Mouse (Mus musculus): Measurements from ENCODE around the gene P4ha3.
"Not testable (repeated sequence)": the region's sequence is repeated elsewhere in the genome, so short reads cannot be mapped to it uniquely, and the experiment has no call there.

The P4ha3 gene

GRCm38 (mm10) chr7:100285383-100285782 lies at the start of gene P4ha3:
P4ha3 (plus strand) TSS chr7:100285520.
- DNase-seq (ENCODE audit: low read depth, low spot score), result peak; percentile 57

GRCm38 (mm10) chr7:100238271-100238670 lies 47.0 kb upstream of the P4ha3 start:
- DNase-seq (ENCODE audit: low read depth, low spot score), result no peak

- no peak for DNase-seq (ENCODE audit: low read depth, low spot score)
Measured at GRCm38 (mm10) chr7:100240601-100241000, 44.7 kb upstream of the P4ha3 start.

GRCm38 (mm10) chr7:100243007-100243406 lies 42.3 kb upstream of the P4ha3 start:
- DNase-seq (ENCODE audit: low read depth, low spot score), result no peak

- DNase-seq (ENCODE audit: low read depth, low spot score), result no peak
Measured at GRCm38 (mm10) chr7:100244225-100244624, 41.1 kb upstream of the P4ha3 start.

GRCm38 (mm10) chr7:100245176-100245575 lies 40.1 kb upstream of the P4ha3 start:
- no peak for DNase-seq (ENCODE audit: low read depth, low spot score)

- no peak for DNase-seq (ENCODE audit: low read depth, low spot score)
Measured at GRCm38 (mm10) chr7:100250667-100251066, 34.7 kb upstream of the P4ha3 start.

GRCm38 (mm10) chr7:100262350-100262749 lies 23.0 kb upstream of the P4ha3 start:
- DNase-seq (ENCODE audit: low read depth, low spot score), result peak; percentile 30

- DNase-seq (ENCODE audit: low read depth, low spot score), result not testable (repeated sequence)
Measured at GRCm38 (mm10) chr7:100264934-100265333, 20.4 kb upstream of the P4ha3 start.

GRCm38 (mm10) chr7:100272369-100272768 lies 13.0 kb upstream of the P4ha3 start:
- no peak for DNase-seq (ENCODE audit: low read depth, low spot score)

GRCm38 (mm10) chr7:100274507-100274906 lies 10.8 kb upstream of the P4ha3 start:
- no peak for DNase-seq (ENCODE audit: low read depth, low spot score)

- peak; percentile 49 for DNase-seq (ENCODE audit: low read depth, low spot score)
Measured at GRCm38 (mm10) chr7:100276397-100276796, 8.9 kb upstream of the P4ha3 start.

GRCm38 (mm10) chr7:100279803-100280202 lies 5.5 kb upstream of the P4ha3 start:
- peak; percentile 79 for DNase-seq (ENCODE audit: low read depth, low spot score)

GRCm38 (mm10) chr7:100281596-100281995 lies 3.7 kb upstream of the P4ha3 start:
- peak; percentile 58 for DNase-seq (ENCODE audit: low read depth, low spot score)

GRCm38 (mm10) chr7:100283298-100283697 lies 2.0 kb upstream of the P4ha3 start:
- peak; percentile 69 for DNase-seq (ENCODE audit: low read depth, low spot score)

GRCm38 (mm10) chr7:100287748-100288578 lies 2.6 kb downstream of the P4ha3 start:
- peak; percentile 56 for DNase-seq (ENCODE audit: low read depth, low spot score)

GRCm38 (mm10) chr7:100288622-100289021 lies 3.3 kb downstream of the P4ha3 start:
- no peak for DNase-seq (ENCODE audit: low read depth, low spot score)

- DNase-seq (ENCODE audit: low read depth, low spot score), result no peak
Measured at GRCm38 (mm10) chr7:100293546-100293945, 8.2 kb downstream of the P4ha3 start.

GRCm38 (mm10) chr7:100295745-100296144 lies 10.4 kb downstream of the P4ha3 start:
- DNase-seq (ENCODE audit: low read depth, low spot score), result peak; percentile 79

GRCm38 (mm10) chr7:100296699-100297098 lies 11.4 kb downstream of the P4ha3 start:
- no peak for DNase-seq (ENCODE audit: low read depth, low spot score)

GRCm38 (mm10) chr7:100298861-100299510 lies 13.7 kb downstream of the P4ha3 start:
- DNase-seq (ENCODE audit: low read depth, low spot score), result no peak

GRCm38 (mm10) chr7:100301390-100301789 lies 16.1 kb downstream of the P4ha3 start:
- DNase-seq (ENCODE audit: low read depth, low spot score), result no peak

- peak; percentile 94 for DNase-seq (ENCODE audit: low read depth, low spot score)
Measured at GRCm38 (mm10) chr7:100302316-100302715, 17.0 kb downstream of the P4ha3 start.

Data from brain, adult 2 months (tissue).